Mouse (Mus musculus) spleen, adult 2 months (tissue): ENCODE results near the gene Tenm3.

Source experiments
- CTCF ChIP-seq: fragments of 200-500 bp; IDR thresholded peaks from 2 replicates; pipeline ENCODE4 v1.5.1; 2011; ENCODE audit warnings: mild to moderate bottlenecking, inconsistent platforms; ENCODE audit not compliant: insufficient read depth, insufficient read length, insufficient replicate concordance; ENCODE audit errors: extremely low read depth
- POLR2A ChIP-seq: fragments of 200-500 bp; IDR thresholded peaks from 2 replicates; pipeline ENCODE4 v1.6.1; 2011; ENCODE audit warnings: low read depth, low read length, inconsistent platforms

DNA sequence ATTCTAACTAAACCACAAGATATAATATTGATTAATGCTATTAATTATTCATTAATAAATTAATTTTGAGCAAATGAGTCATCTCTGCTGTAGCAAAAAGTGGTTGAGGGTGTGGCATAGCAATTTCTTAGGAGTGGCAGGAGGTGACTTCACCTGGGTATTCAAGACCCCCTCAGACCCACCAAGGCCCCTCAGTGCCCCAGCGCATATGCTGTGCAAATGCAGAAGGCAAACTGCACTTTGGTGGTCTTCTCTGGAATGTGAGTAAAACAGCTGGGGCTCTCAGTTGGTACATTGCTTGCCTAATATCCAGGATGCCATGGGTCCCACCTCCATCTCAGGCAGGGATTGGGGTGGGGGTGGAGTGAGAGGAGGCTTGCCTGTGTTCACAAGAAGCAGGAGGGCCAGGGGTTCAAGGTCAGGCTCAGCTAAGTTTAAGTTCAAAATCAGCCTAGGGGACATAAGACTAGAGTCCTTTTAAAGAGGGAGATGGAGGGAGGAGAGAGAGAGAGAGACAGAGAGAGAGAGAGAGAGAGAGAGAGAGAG, 31.5 kb downstream of the Tenm3 start:
- no peak for TF ChIP-seq CTCF
- TF ChIP-seq POLR2A, result no peak
